14 mouse cellular contexts compared by ENCODE assay signal in genomic region chr13:18858183-18858582, GRCm38 (mm10).
DNase-seq lines count a peak whose midpoint lies in the region; ATAC-seq and TF ChIP-seq lines count a peak whose summit lies in the region.
"Had no signal": no experiment of that assay in that cellular context is flagged by ENCODE, and none has a peak within 500 bp of the region (broad histone marks: within the 10 kb centered on the region; RNA-seq: fewer than 3 reads in every experiment).

No protein-coding gene starts in this region.

- TF ChIP-seq CTCF in brain, embryonic 14.5 days (IDR thresholded peaks at IDR 0.05; ENCODE audit: borderline replicate concordance, extremely low read depth, insufficient read depth, insufficient read length) = no peak

- H3K4me3 ChIP-seq in forebrain, embryonic 15.5 days = no peak overlapping the region
- H3K4me3 ChIP-seq in forebrain, embryonic 11.5 days (ENCODE audit: low read depth, low read length) = no peak overlapping the region
- H3K4me3 ChIP-seq: liver, embryonic 13.5 days; midbrain, embryonic 12.5 days had no signal

- no peak overlapping the region for H3K9ac ChIP-seq in forebrain, embryonic 15.5 days (replicated peaks)
- no peak overlapping the region for H3K9ac ChIP-seq in forebrain, embryonic 11.5 days (ENCODE audit: low read length)
- H3K9ac ChIP-seq: liver, embryonic 13.5 days; midbrain, embryonic 12.5 days had no signal

- no peak for DNase-seq in forebrain, embryonic 11.5 days (ENCODE audit: low spot score)
- peak; percentile 45 for DNase-seq in brain, embryonic 14.5 days (ENCODE audit: low read depth)
- DNase-seq in layer of hippocampus, adult 8-10 months (ENCODE audit: low spot score in 2 of 2) = peak; percentile 77 to 87
- peak; percentile 50 to 69 for DNase-seq in left cerebral cortex, postnatal 10 days (ENCODE audit: extremely low spot score in 1 of 2, low spot score in 2 of 2)
- no peak for DNase-seq in thymus, postnatal 25 days
- DNase-seq in ovary, postnatal 10 days (ENCODE audit: low spot score) = no peak
- DNase-seq: adrenal gland, postnatal 36 days; cerebellum, adult 11-12 months; heart, adult 18-20 months; kidney, postnatal 25 days; liver, embryonic 13.5 days had no signal

- no peak overlapping the region for H3K4me2 ChIP-seq in forebrain, embryonic 15.5 days (replicated peaks)
- H3K4me2 ChIP-seq in forebrain, embryonic 11.5 days (ENCODE audit: low read depth, low read length, severe bottlenecking) = no peak overlapping the region
- H3K4me2 ChIP-seq: liver, embryonic 13.5 days; midbrain, embryonic 12.5 days had no signal

- ATAC-seq in forebrain, embryonic 15.5 days (replicated peaks) = no peak
- ATAC-seq in forebrain, embryonic 11.5 days (replicated peaks; ENCODE audit: low FRiP score) = no peak
- ATAC-seq in granulocyte monocyte progenitor cell, adult 5-6 weeks (replicated peaks; ENCODE audit: poor library complexity, severe bottlenecking) = no peak

- intact Hi-C loops in left cerebral cortex, postnatal 10 days (cut with DNase I) = no loop called here

- H3K27me3 ChIP-seq in forebrain, embryonic 15.5 days = no peaks in the 10 kb centered on the region
- H3K27me3 ChIP-seq in forebrain, embryonic 11.5 days (ENCODE audit: control insufficient read depth, insufficient read depth, low read length) = no peaks in the 10 kb centered on the region
- H3K27me3 ChIP-seq: liver, embryonic 13.5 days; midbrain, embryonic 12.5 days had no signal

- 0 out of 2 replicates have a peak, but pooled peaks cover 6% of the 10 kb centered on the region for H3K36me3 ChIP-seq in forebrain, embryonic 15.5 days
- H3K36me3 ChIP-seq in forebrain, embryonic 11.5 days (ENCODE audit: control insufficient read depth, insufficient read depth, low read length) = no peaks in the 10 kb centered on the region

- 53% methylated on average over 4 of the region's 4 CpGs for WGBS in forebrain, embryonic 15.5 days
- 84% methylated on average over 4 of the region's 4 CpGs for WGBS in forebrain, embryonic 11.5 days

- peaks cover 16% of the 10 kb centered on the region for H3K4me1 ChIP-seq in forebrain, embryonic 15.5 days
- H3K4me1 ChIP-seq in forebrain, embryonic 11.5 days (replicated peaks; ENCODE audit: control insufficient read depth, insufficient read depth, low read length) = no peaks in the 10 kb centered on the region
- H3K4me1 ChIP-seq: liver, embryonic 13.5 days; midbrain, embryonic 12.5 days had no signal

- no peak for TF ChIP-seq POLR2A in brain, embryonic 14.5 days (IDR thresholded peaks at IDR 0.05; ENCODE audit: borderline replicate concordance, extremely low read depth, insufficient read depth, insufficient read length, poor library complexity, severe bottlenecking)

- no peaks in the 10 kb centered on the region for H3K9me3 ChIP-seq in forebrain, embryonic 15.5 days
- H3K9me3 ChIP-seq in forebrain, embryonic 11.5 days (ENCODE audit: control insufficient read depth, low read length) = no peaks in the 10 kb centered on the region
- H3K9me3 ChIP-seq: liver, embryonic 13.5 days; midbrain, embryonic 12.5 days had no signal

- H3K27ac ChIP-seq in forebrain, embryonic 15.5 days (replicated peaks) = peak overlapping the region; percentile 33
- no peak overlapping the region for H3K27ac ChIP-seq in forebrain, embryonic 11.5 days (ENCODE audit: low read depth, low read length)
- H3K27ac ChIP-seq: liver, embryonic 13.5 days; midbrain, embryonic 12.5 days had no signal

Comparison
In these comparisons a context has a peak if more than half of its experiments do, and no peak if none do; other contexts are left out.
1. DNase-seq: peak in brain, embryonic 14.5 days (single experiment), layer of hippocampus, adult 8-10 months (2 of 2) and left cerebral cortex, postnatal 10 days (2 of 2); none in forebrain, embryonic 11.5 days (single experiment), thymus, postnatal 25 days (single experiment) and ovary, postnatal 10 days (single experiment).